ENCODE assay signal across 9 mouse cellular contexts in genomic region chr1:90268131-90268691, GRCm38 (mm10).
A peak's percentile ranks its signal among the peaks of the same experiment; 100 is the strongest.
DNase-seq lines count a peak whose midpoint lies in the region; ATAC-seq lines count a peak whose summit lies in the region.
"Had no signal": no experiment of that assay in that cellular context is flagged by ENCODE, and none has a peak within 500 bp of the region (broad histone marks: within the 10 kb centered on the region; RNA-seq: fewer than 3 reads in every experiment).

No protein-coding gene starts in this region.

- H3K36me3 ChIP-seq in kidney, embryonic 15.5 days = no peaks in the 10 kb centered on the region
- H3K36me3 ChIP-seq in midbrain, embryonic 16.5 days (ENCODE audit: control insufficient read depth, insufficient read depth, low read length) = no peaks in the 10 kb centered on the region

- peak; percentile 15 for DNase-seq in cerebellum, adult 9-11 months
- DNase-seq in cerebellum, adult 11 months = no peak
- peak; percentile 53 for DNase-seq in gastrocnemius, postnatal 10 days
- DNase-seq in right cerebral cortex, postnatal 4 days = no peak
- DNase-seq in adrenal gland, postnatal 10 days = no peak
- DNase-seq in layer of hippocampus, adult 9-11 months = no peak

- no peaks in the 10 kb centered on the region for H3K9me3 ChIP-seq in kidney, embryonic 15.5 days (replicated peaks)
- H3K9me3 ChIP-seq in midbrain, embryonic 16.5 days (replicated peaks; ENCODE audit: control insufficient read depth, low read length, poor library complexity, severe bottlenecking) = no peaks in the 10 kb centered on the region

- H3K27me3 ChIP-seq in kidney, embryonic 15.5 days = peaks cover 7% of the 10 kb centered on the region; the same call in 1 of the 2 replicates
- no peaks in the 10 kb centered on the region for H3K27me3 ChIP-seq in midbrain, embryonic 16.5 days (ENCODE audit: control insufficient read depth, insufficient read depth, low read depth, low read length)

- 10% methylated on average over 17 of the region's 17 CpGs for WGBS in kidney, embryonic 15.5 days
- WGBS in midbrain, embryonic 16.5 days = 47% methylated on average over 17 of the region's 17 CpGs

- H3K4me1 ChIP-seq in kidney, embryonic 15.5 days = peaks cover 42% of the 10 kb centered on the region
- no peaks in the 10 kb centered on the region; the same call in 1 of the 2 replicates for H3K4me1 ChIP-seq in midbrain, embryonic 16.5 days (ENCODE audit: control insufficient read depth, insufficient read depth, low read length)

- H3K27ac ChIP-seq in kidney, embryonic 15.5 days = peak overlapping the region; percentile 72
- no peak overlapping the region for H3K27ac ChIP-seq in midbrain, embryonic 16.5 days (ENCODE audit: low read length)
- H3K27ac ChIP-seq: liver, embryonic 14.5 days had no signal

- H3K4me2 ChIP-seq in kidney, embryonic 15.5 days = peak overlapping the region; percentile 30
- H3K4me2 ChIP-seq in midbrain, embryonic 16.5 days (ENCODE audit: low read length) = no peak overlapping the region

- H3K9ac ChIP-seq in kidney, embryonic 15.5 days = no peak overlapping the region
- H3K9ac ChIP-seq in midbrain, embryonic 16.5 days (ENCODE audit: low read depth, low read length) = no peak overlapping the region
- H3K9ac ChIP-seq: liver, embryonic 14.5 days had no signal

- no peak overlapping the region for H3K4me3 ChIP-seq in kidney, embryonic 15.5 days (replicated peaks)
- H3K4me3 ChIP-seq in midbrain, embryonic 16.5 days (ENCODE audit: low read depth, low read length) = no peak overlapping the region

- ATAC-seq in kidney, embryonic 15.5 days (replicated peaks; ENCODE audit: low FRiP score) = peak; percentile 94
- 0 out of 2 replicates have a peak, but pooled peaks have one; percentile 32 for ATAC-seq in midbrain, embryonic 16.5 days

Comparison
In these comparisons a context has a peak if more than half of its experiments do, and no peak if none do; other contexts are left out.
1. DNase-seq: peak in cerebellum, adult 9-11 months (single experiment) and gastrocnemius, postnatal 10 days (single experiment); none in cerebellum, adult 11 months (single experiment), right cerebral cortex, postnatal 4 days (single experiment), adrenal gland, postnatal 10 days (single experiment) and layer of hippocampus, adult 9-11 months (single experiment).